In genomic region chr4:45641272-45641671, GRCm38 (mm10) we compare ENCODE assay signal across 27 mouse cellular contexts.
DNase-seq lines count a peak whose midpoint lies in the region; ATAC-seq and TF ChIP-seq lines count a peak whose summit lies in the region.
"Had no signal": no experiment of that assay in that cellular context is flagged by ENCODE, and none has a peak within 500 bp of the region (broad histone marks: within the 10 kb centered on the region; RNA-seq: fewer than 3 reads in every experiment).

No protein-coding gene starts in this region.

- H3K4me3 ChIP-seq in intestine, embryonic 15.5 days (replicated peaks), result no peak overlapping the region
- no peak overlapping the region for H3K4me3 ChIP-seq in intestine, postnatal 0 days (ENCODE audit: low read depth, low read length)
- H3K4me3 ChIP-seq in embryonic facial prominence, embryonic 14.5 days (ENCODE audit: low read depth, low read length), result no peak overlapping the region
- H3K4me3 ChIP-seq in neural tube, embryonic 15.5 days (replicated peaks), result no peak overlapping the region
- H3K4me3 ChIP-seq: heart, embryonic 10.5 days; heart, embryonic 15.5 days; lung, embryonic 15.5 days; stomach, embryonic 15.5 days had no signal

- H3K9me3 ChIP-seq in intestine, embryonic 15.5 days, result no peaks in the 10 kb centered on the region
- no peaks in the 10 kb centered on the region for H3K9me3 ChIP-seq in intestine, postnatal 0 days (ENCODE audit: control insufficient read depth)
- H3K9me3 ChIP-seq in embryonic facial prominence, embryonic 14.5 days (ENCODE audit: control insufficient read depth, low read length), result 0 out of 2 replicates have a peak, but pooled peaks cover 4% of the 10 kb centered on the region
- no peaks in the 10 kb centered on the region for H3K9me3 ChIP-seq in neural tube, embryonic 15.5 days (replicated peaks)
- H3K9me3 ChIP-seq: heart, embryonic 15.5 days; lung, embryonic 15.5 days; stomach, embryonic 15.5 days had no signal

- TF ChIP-seq CTCF in intestine, postnatal 0 days (IDR thresholded peaks at IDR 0.05; ENCODE audit: low read depth), result no peak

- peak; percentile 58 for DNase-seq in brain, adult 2 months (ENCODE audit: low read depth, low spot score)
- DNase-seq in embryonic facial prominence, embryonic 14.5 days (ENCODE audit: low spot score), result peak; percentile 35
- no peak for DNase-seq in heart, adult 18-20 months
- no peak for DNase-seq in spleen, postnatal 10 days (ENCODE audit: low spot score in 2 of 2)
- DNase-seq: adrenal gland, postnatal 25 days; B cell, adult 2 months; cerebellum, adult 18-20 months; cerebellum, postnatal 10 days; gastrocnemius, postnatal 10 days; kidney, postnatal 4 days; layer of hippocampus, postnatal 36 days; left cerebral cortex, postnatal 4 days; lung, postnatal 36 days; thymus, postnatal 14 days had no signal

- no peaks in the 10 kb centered on the region for H3K4me1 ChIP-seq in intestine, embryonic 15.5 days (replicated peaks)
- no peaks in the 10 kb centered on the region for H3K4me1 ChIP-seq in intestine, postnatal 0 days (replicated peaks; ENCODE audit: control insufficient read depth, insufficient read depth, low read length)
- no peaks in the 10 kb centered on the region for H3K4me1 ChIP-seq in embryonic facial prominence, embryonic 14.5 days (ENCODE audit: control insufficient read depth, insufficient read depth, low read length)
- H3K4me1 ChIP-seq in neural tube, embryonic 15.5 days, result peaks cover 37% of the 10 kb centered on the region
- H3K4me1 ChIP-seq: heart, embryonic 15.5 days; stomach, embryonic 15.5 days had no signal

- 55% methylated on average over 5 of the region's 5 CpGs for WGBS in intestine, embryonic 15.5 days
- 55% methylated on average over 5 of the region's 5 CpGs for WGBS in intestine, postnatal 0 days
- WGBS in embryonic facial prominence, embryonic 14.5 days, result 61% methylated on average over 5 of the region's 5 CpGs
- 57% methylated on average over 5 of the region's 5 CpGs for WGBS in neural tube, embryonic 15.5 days

- H3K9ac ChIP-seq in intestine, embryonic 15.5 days, result no peak overlapping the region
- H3K9ac ChIP-seq in intestine, postnatal 0 days (ENCODE audit: low read depth, low read length), result no peak overlapping the region
- H3K9ac ChIP-seq in embryonic facial prominence, embryonic 14.5 days (ENCODE audit: low read depth, low read length), result no peak overlapping the region
- no peak overlapping the region for H3K9ac ChIP-seq in neural tube, embryonic 15.5 days (replicated peaks)
- H3K9ac ChIP-seq: heart, embryonic 15.5 days; lung, embryonic 15.5 days; stomach, embryonic 15.5 days had no signal

- no peak overlapping the region for H3K27ac ChIP-seq in intestine, embryonic 15.5 days
- no peak overlapping the region for H3K27ac ChIP-seq in intestine, postnatal 0 days (ENCODE audit: low read depth, low read length)
- no peak overlapping the region for H3K27ac ChIP-seq in embryonic facial prominence, embryonic 14.5 days (replicated peaks; ENCODE audit: low read depth, low read length)
- H3K27ac ChIP-seq in neural tube, embryonic 15.5 days (replicated peaks), result peak overlapping the region; percentile 80; the same call in 1 of the 2 replicates
- H3K27ac ChIP-seq: heart, embryonic 10.5 days; heart, embryonic 15.5 days; kidney, postnatal 0 days; lung, embryonic 15.5 days; stomach, embryonic 15.5 days had no signal

- H3K36me3 ChIP-seq in intestine, embryonic 15.5 days, result no peaks in the 10 kb centered on the region
- no peaks in the 10 kb centered on the region for H3K36me3 ChIP-seq in intestine, postnatal 0 days (ENCODE audit: control insufficient read depth, insufficient read depth)
- no peaks in the 10 kb centered on the region for H3K36me3 ChIP-seq in embryonic facial prominence, embryonic 14.5 days (ENCODE audit: control insufficient read depth, insufficient read depth, low read length)
- no peaks in the 10 kb centered on the region for H3K36me3 ChIP-seq in neural tube, embryonic 15.5 days
- H3K36me3 ChIP-seq: heart, embryonic 10.5 days; heart, embryonic 15.5 days; lung, embryonic 15.5 days; stomach, embryonic 15.5 days had no signal

- H3K27me3 ChIP-seq in intestine, embryonic 15.5 days (replicated peaks), result no peaks in the 10 kb centered on the region
- no peaks in the 10 kb centered on the region for H3K27me3 ChIP-seq in intestine, postnatal 0 days (replicated peaks; ENCODE audit: control insufficient read depth, insufficient read depth, low read length)
- no peaks in the 10 kb centered on the region for H3K27me3 ChIP-seq in embryonic facial prominence, embryonic 14.5 days (replicated peaks; ENCODE audit: control insufficient read depth, insufficient read depth, low read length)
- H3K27me3 ChIP-seq in neural tube, embryonic 15.5 days (replicated peaks), result no peaks in the 10 kb centered on the region; the same call in 1 of the 2 replicates
- H3K27me3 ChIP-seq: heart, embryonic 15.5 days; lung, embryonic 15.5 days; stomach, embryonic 15.5 days had no signal

- no peak overlapping the region for H3K4me2 ChIP-seq in intestine, embryonic 15.5 days (replicated peaks)
- no peak overlapping the region for H3K4me2 ChIP-seq in intestine, postnatal 0 days (replicated peaks; ENCODE audit: low read depth)
- no peak overlapping the region for H3K4me2 ChIP-seq in embryonic facial prominence, embryonic 14.5 days (ENCODE audit: low read depth, low read length)
- H3K4me2 ChIP-seq in neural tube, embryonic 15.5 days, result no peak overlapping the region
- H3K4me2 ChIP-seq: heart, embryonic 15.5 days; liver, embryonic 11.5 days; lung, embryonic 15.5 days; midbrain, embryonic 11.5 days; stomach, embryonic 15.5 days had no signal

- 0 out of 2 replicates have a peak, but pooled peaks have one; percentile 32 for ATAC-seq in intestine, embryonic 15.5 days
- ATAC-seq in intestine, postnatal 0 days, result no peak
- peak; percentile 62 for ATAC-seq in embryonic facial prominence, embryonic 14.5 days (ENCODE audit: low read depth)
- no peak for ATAC-seq in neural tube, embryonic 15.5 days (ENCODE audit: low FRiP score)
- ATAC-seq: forebrain, embryonic 14.5 days; hindbrain, embryonic 16.5 days; midbrain, embryonic 16.5 days had no signal

Comparison
In these comparisons a context has a peak if more than half of its experiments do, and no peak if none do; other contexts are left out.
1. ATAC-seq: peak in intestine, embryonic 15.5 days (single experiment) and embryonic facial prominence, embryonic 14.5 days (single experiment); none in intestine, postnatal 0 days (single experiment) and neural tube, embryonic 15.5 days (single experiment).
2. DNase-seq: peak in brain, adult 2 months (single experiment) and embryonic facial prominence, embryonic 14.5 days (single experiment); none in heart, adult 18-20 months (0 of 2) and spleen, postnatal 10 days (0 of 2).